ENCODE assay signal across 1 mouse cellular context in the genomic region with DNA sequence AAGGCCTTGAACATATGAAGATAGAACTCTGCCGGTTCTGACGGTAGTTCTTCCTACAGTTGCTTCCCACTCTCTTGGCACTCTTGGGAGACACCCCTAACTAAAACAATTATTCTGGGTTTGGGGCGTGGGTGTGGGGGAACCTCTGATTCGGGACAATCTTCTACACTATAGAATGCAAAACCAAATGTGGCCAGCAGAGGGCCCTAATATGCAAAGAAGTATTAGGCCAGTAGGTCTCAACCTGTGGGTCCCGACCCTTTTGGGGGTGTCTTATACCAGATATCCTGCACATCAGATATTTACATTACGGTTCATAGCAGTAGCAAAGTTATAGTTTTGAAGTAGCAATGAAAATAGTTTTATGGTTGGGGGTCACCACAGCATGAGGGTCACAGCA.
TF ChIP-seq lines count a peak whose summit lies in the region.

No protein-coding gene starts in this region.

TF ChIP-seq in MEL, 35 proteins besides CTCF, POLR2A, EP300 and RAD21:
- TF ChIP-seq CHD1 (IDR thresholded peaks at IDR 0.05; ENCODE audit: low read depth, low read length) (no peak), NELFE (IDR thresholded peaks at IDR 0.05; ENCODE audit: low read depth, low read length) (no peak), MAFK (IDR thresholded peaks at IDR 0.05; ENCODE audit: borderline replicate concordance, low read depth, low read length) (no peak), KAT2A (conservative IDR thresholded peaks at IDR 0.05; ENCODE audit: low read depth, low read length) (no peak), GABPA (IDR thresholded peaks at IDR 0.05; ENCODE audit: low read depth, low read length) (no peak), SMC3 (IDR thresholded peaks at IDR 0.05; ENCODE audit: low read depth, low read length) (peak; percentile 23; the same call in 1 of the 2 replicates)
